Mouse (Mus musculus): ENCODE results near the gene Hist2h3c2.

Hist2h3c2 gene

DNA sequence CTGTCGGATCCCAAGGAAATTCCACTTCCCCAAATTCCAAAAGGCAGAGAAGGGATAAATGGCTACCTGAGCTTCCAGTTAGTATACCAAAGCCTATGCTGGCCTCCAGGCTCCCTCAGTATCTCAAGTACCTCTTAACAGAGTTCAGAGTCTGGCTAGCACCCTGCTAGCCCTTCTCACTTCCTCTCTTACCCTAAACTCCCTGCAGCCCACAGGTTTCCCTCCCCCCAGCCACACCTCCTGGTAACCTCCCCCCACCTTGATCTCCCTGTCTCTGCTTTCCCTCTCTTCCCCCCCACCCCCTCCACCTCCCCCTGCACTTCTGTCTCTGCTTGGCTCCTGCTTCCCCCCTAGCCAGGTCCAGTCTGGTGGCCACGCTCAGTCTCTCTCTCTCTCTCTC is 39.2 kb downstream of the Hist2h3c2 start:
- ChIA-PET POLR2A (interaction anchor here in 3 of 4 experiments (1.1 to 5.8 kb wide), 15 partner anchors 9 to 142 kb away, joined by 3 to 207 read pairs (median 25); partner anchors contain the start of genes Bola1 (in 3 of the 3), Hist2h2ab (in 3 of the 3), Hist2h2ac (in 3 of the 3) and Hist2h2be (in 3 of the 3)), CTCF (interaction anchor here in 2 of 4 experiments (0.6 to 4.5 kb wide), 2 partner anchors 9 to 529 kb away, joined by 3 to 52 read pairs; no protein-coding TSS in a partner anchor)

DNA sequence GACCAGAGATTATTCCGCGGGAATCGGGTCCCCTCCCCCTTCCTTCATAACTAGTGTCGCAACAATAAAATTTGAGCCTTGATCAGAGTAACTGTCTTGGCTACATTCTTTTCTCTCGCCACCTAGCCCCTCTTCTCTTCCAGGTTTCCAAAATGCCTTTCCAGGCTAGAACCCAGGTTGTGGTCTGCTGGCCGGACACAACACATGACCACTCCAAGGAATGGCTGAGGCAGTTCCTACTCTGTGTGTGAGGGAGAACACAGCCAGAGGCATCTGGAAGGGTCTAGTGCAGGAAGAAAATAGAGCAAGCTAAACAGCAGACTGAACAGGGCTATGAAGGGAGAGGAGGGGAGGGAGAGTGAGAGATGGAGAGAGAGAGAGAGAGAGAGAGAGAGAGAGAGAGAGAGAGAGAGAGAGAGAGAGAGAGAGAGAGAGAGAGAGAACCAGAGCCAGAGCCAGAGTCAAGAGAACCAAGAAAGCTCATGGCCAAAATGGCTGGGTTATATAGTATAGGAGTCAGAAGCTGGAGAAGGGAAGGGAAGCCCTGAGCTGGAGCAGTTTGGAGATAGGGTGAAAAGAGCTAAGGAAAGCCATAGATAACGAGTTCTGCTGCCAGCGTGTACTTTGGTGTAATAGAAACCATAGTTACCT is 40.2 kb downstream of the Hist2h3c2 start:
- ChIA-PET CTCF (interaction anchor here (0.6 to 4.5 kb wide), 8 partner anchors 10 to 964 kb away, joined by 3 to 52 read pairs (median 4); no protein-coding TSS in a partner anchor), POLR2A (interaction anchor here (0.6 to 5.8 kb wide), 39 partner anchors 8 to 212 kb away, joined by 3 to 207 read pairs (median 4); partner anchors contain the start of genes Bola1 (in 4 of the 4), Hist2h2ab (in 4 of the 4), Hist2h2ac (in 3 of the 4) and Hist2h2bb (in 3 of the 4))

GRCm38 (mm10) chr3:96198181-96198580 is 40.7 kb downstream of the Hist2h3c2 start:
- ChIA-PET POLR2A (interaction anchor here (0.7 to 5.8 kb wide), 39 partner anchors 8 to 342 kb away, joined by 3 to 207 read pairs (median 5); partner anchors contain the start of genes Bola1 (in 4 of the 4), Hist2h2ab (in 4 of the 4), Hist2h2ac (in 3 of the 4) and Hist2h2bb (in 3 of the 4)), CTCF (interaction anchor here in 3 of 4 experiments (0.8 to 4.5 kb wide), 3 partner anchors 10 to 11 kb away, joined by 3 to 52 read pairs (median 3); no protein-coding TSS in a partner anchor)

- ChIA-PET CTCF (interaction anchor here in 3 of 4 experiments (0.6 to 4.5 kb wide), 10 partner anchors 10 to 131 kb away, joined by 3 to 52 read pairs (median 6); partner anchors contain the start of genes Bola1 (in 1 of the 3), Hist2h2ab (in 1 of the 3), Hist2h2ac (in 1 of the 3) and Hist2h2be (in 1 of the 3)), POLR2A (interaction anchor here (0.6 to 5.8 kb wide), 78 partner anchors 9 to 341 kb away, joined by 3 to 207 read pairs (median 5); partner anchors contain the start of genes Bola1 (in 4 of the 4), Hist2h2ab (in 4 of the 4), Hist2h2ac (in 4 of the 4) and Hist2h2be (in 4 of the 4))
Observed at GRCm38 (mm10) chr3:96197129-96197749, 41.7 kb downstream of the Hist2h3c2 start.

DNA sequence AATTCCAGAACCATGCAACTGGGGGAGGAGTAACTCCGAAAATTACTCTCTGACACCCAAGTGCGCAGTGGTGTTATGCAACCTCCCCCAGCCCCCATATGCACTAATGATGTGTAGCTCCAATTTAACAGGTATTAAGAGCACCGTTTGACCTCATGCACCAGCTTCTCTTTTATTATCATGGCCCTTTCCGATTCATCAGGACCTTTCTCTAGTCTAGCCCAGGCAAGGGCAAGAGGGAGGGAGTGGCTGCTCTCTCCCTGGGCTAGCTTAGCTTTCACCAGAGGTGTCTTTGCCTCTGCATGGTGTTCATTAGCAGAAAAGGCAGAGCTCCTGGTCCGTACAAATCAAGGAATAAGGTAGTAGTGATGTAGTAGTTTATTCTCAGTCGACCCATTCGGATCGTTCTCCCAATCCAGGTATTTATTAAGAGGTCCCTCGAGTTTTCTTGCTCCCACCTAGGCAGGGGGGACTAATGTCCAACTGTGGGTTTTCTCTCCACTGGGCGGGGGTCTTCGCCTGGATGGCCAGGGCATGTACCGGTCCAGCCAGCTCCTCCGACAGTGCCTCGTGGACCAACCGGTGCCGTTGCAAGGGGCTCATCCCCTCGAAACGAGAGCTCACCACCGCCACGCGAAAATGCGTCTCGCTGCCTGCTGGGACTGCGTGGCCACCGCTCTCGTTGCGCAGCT is 42.3 kb downstream of the Hist2h3c2 start:
- POLR2A ChIA-PET = interaction anchor here (0.6 to 5.8 kb wide), 82 partner anchors 8 to 522 kb away, joined by 3 to 207 read pairs (median 5); partner anchors contain the start of genes Bola1 (in 4 of the 4), Hist2h2ab (in 4 of the 4), Hist2h2ac (in 4 of the 4) and Hist2h2be (in 4 of the 4)
- CTCF ChIA-PET = interaction anchor here in 3 of 4 experiments (0.6 to 4.5 kb wide), 12 partner anchors 10 to 131 kb away, joined by 3 to 52 read pairs (median 6); partner anchors contain the start of genes Bola1 (in 1 of the 3), Hist2h2ab (in 1 of the 3), Hist2h2ac (in 1 of the 3) and Hist2h2be (in 1 of the 3)

- ChIA-PET POLR2A (interaction anchor here (0.6 to 5.8 kb wide), 63 partner anchors 8 to 522 kb away, joined by 3 to 207 read pairs (median 5); partner anchors contain the start of genes Bola1 (in 4 of the 4), Hist2h2ab (in 4 of the 4), Hist2h2ac (in 4 of the 4) and Hist2h2be (in 4 of the 4)), CTCF (interaction anchor here (0.5 to 4.5 kb wide), 12 partner anchors 12 to 475 kb away, joined by 3 to 52 read pairs (median 6); partner anchors contain the start of genes Bola1 (in 1 of the 4) and Hist2h2ab (in 1 of the 4))
Observed at GRCm38 (mm10) chr3:96195616-96196313, 43.2 kb downstream of the Hist2h3c2 start.

DNA sequence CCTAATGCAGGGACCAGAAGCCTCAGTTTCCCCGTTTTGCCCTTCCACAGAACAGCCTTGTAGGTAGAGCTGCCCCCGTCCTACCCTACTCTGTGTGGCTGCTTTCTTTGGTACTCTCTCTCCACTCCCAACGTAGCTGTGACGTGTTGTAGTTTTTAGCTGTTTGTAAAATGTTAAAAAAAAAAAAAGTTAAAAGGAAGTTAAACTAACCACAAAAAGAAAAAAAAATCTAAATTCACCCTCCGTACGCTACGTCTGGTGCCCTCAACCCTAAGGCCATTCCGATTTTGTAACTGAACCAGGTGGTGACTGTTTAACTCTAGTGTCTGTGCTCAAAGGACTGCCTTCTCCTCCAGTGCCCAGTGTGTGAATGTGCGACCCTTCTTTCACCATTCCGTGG is 44.0 kb downstream of the Hist2h3c2 start:
- POLR2A ChIA-PET = interaction anchor here in 3 of 4 experiments (0.6 to 5.8 kb wide), 9 partner anchors 12 to 269 kb away, joined by 3 to 207 read pairs (median 21); partner anchors contain the start of genes Bola1 (in 1 of the 3), Hist2h2ab (in 1 of the 3), Hist2h2ac (in 1 of the 3) and Hist2h2bb (in 1 of the 3)
- CTCF ChIA-PET = no interaction called here

- CTCF ChIA-PET = interaction anchor here in 1 of 4 experiments (1.1 to 2.0 kb wide), 6 partner anchors 9 to 112 kb away, joined by 3 to 10 read pairs (median 4); no protein-coding TSS in a partner anchor
- POLR2A ChIA-PET = interaction anchor here (0.6 to 2.8 kb wide), 38 partner anchors 9 to 204 kb away, joined by 3 to 26 read pairs (median 4); partner anchors contain the start of genes Hist2h2ac (in 4 of the 4), Hist2h2be (in 4 of the 4), Bola1 (in 2 of the 4) and Hist2h2ab (in 2 of the 4)
Observed at GRCm38 (mm10) chr3:96192977-96193376, 46.0 kb downstream of the Hist2h3c2 start.
